Mouse (Mus musculus): Measurements from ENCODE around the gene Caskin2. TPM values are rescaled to one million over a fixed set of nuclear protein-coding genes. Genes with fewer than 3 reads are reported as not detected.

Gene Caskin2
- total RNA-seq, 1 experiment from 2014 or later, result 5.0 TPM

DNA sequence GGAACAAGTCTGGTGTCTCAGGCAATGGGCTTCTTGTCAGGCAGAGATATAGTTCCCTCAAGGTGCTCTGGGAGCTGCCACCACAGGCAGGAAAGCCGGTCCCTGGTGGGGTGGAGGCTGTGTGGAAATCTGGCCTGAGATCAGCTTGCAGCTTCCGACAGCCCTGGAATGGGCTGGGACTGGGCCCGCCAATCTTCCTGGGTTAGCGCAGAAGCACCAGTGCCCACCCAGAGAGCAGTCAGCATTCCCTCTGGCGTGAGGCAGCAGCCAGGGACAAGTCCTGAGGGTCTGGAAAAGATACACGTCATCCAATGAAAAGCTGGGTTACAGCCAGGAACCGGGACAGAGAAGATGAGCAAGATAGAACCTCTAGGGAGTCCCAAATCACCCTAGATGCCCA lies 1.3 kb downstream of the Caskin2 start:
- no peak for ATAC-seq (replicated peaks in 1 of 2; ENCODE audit: insufficient read depth in 1 of 2, low FRiP score in 2 of 2, low TSS enrichment in 1 of 2, low read depth in 1 of 2, poor library complexity in 2 of 2, severe bottlenecking in 2 of 2)

DNA sequence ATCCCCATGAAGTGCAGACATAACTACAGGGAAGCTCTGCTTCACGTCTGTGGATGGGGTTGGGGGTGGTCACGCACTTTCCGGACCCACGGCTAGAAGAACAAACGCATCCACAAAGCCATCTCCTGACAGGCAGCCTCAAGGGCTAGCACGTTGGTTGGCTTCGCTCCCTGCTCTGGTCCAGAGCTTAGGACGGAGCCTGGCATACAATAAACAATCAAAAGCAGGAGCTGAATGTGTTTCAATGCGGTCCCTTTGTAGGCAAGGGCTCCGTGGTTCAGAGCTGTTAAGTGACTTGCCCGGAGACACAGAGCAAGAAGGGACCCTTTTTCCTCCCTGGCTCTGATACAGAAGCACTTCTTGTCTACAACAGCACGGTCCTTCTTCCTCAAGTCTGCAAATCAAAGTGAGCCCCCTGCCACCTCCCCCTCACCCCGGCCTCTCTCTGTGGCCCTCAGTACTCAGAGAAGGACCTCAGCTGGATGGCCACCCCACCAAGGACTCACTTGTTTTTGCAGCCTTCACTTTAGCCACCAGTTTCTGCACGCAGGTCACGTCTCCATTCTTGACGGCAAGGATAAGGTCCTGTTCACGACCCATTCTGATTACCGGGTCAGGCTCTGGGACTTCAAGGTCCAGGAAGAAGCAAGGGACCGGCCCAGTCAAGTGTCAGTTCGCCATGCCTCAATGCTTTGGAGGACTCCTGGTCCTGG lies 1.9 kb downstream of the Caskin2 start:
- no peak for ATAC-seq (replicated peaks in 1 of 2; ENCODE audit: insufficient read depth in 1 of 2, low FRiP score in 2 of 2, low TSS enrichment in 1 of 2, low read depth in 1 of 2, poor library complexity in 2 of 2, severe bottlenecking in 2 of 2)

DNA sequence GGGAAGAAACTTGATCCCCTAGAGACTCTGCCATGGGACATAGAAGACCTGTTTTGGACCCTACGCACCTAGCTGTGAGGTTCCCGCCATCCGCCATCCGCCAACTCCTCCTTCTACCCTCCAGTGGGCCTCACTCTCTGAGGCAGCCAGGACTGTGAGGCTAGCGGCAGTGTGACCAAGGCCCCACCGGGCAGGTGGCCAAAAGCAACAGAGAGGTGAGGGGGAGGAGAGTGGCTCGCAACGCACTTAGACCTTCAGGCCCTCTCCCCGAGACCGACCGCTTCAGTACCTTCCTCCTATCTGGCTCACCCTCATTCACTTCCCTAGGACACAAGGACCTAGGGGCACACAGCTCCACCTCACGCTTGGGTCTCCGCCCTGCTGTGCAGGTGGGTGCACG lies 3.1 kb downstream of the Caskin2 start:
- ATAC-seq (replicated peaks in 1 of 2; ENCODE audit: insufficient read depth in 1 of 2, low FRiP score in 2 of 2, low TSS enrichment in 1 of 2, low read depth in 1 of 2, poor library complexity in 2 of 2, severe bottlenecking in 2 of 2), result no peak

DNA sequence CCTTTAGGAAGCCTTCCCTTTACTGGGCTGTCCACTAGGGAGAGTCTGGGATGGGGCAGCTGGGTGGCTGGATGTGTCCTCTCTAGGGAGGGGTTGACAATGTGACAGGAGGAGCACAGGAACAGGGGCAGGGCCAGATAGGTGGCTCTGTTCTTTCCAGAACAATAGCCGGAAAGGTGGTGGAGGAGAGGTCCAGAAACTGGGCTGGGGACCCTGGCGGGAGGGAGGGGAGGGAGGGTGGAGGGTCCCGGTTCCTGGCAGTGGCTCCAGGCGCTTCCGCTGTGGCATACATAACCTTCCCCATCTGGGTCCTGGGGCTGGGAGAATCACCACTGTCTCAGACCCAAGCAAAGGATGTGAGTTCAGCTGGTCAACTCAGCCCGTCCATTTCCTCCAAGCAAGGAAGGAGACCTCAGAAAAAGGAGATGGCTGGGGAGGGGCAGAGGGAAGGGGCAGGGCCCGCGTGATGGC lies 4.1 kb downstream of the Caskin2 start:
- no peak for ATAC-seq (replicated peaks in 1 of 2; ENCODE audit: insufficient read depth in 1 of 2, low FRiP score in 2 of 2, low TSS enrichment in 1 of 2, low read depth in 1 of 2, poor library complexity in 2 of 2, severe bottlenecking in 2 of 2)

GRCm38 (mm10) chr11:115808696-115809310 lies 4.6 kb downstream of the Caskin2 start:
- ATAC-seq (replicated peaks in 1 of 2; ENCODE audit: insufficient read depth in 1 of 2, low FRiP score in 2 of 2, low TSS enrichment in 1 of 2, low read depth in 1 of 2, poor library complexity in 2 of 2, severe bottlenecking in 2 of 2), result peak; percentile 15 to 51; a peak in 1 of 4 replicates

DNA sequence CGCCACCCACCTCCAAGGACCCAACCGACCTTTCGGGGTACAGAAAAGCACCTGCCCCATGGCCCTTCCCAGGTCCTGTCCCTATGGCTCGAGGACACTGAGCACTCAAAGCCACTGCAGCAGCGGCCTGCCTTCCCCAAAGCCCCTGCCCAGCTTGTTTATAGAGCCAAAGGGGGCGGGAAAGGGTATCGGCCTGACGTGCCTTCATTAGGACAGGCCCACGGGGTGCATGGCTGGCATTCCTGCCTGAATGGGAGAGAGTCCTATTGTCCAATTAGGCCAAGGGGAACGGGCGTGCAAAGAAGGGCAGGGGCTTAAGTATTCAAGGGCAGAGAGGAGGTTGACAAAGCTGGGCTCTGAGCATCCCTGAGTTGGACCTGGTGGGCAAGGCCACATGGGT lies 5.5 kb downstream of the Caskin2 start:
- no peak for ATAC-seq (replicated peaks in 1 of 2; ENCODE audit: insufficient read depth in 1 of 2, low FRiP score in 2 of 2, low TSS enrichment in 1 of 2, low read depth in 1 of 2, poor library complexity in 2 of 2, severe bottlenecking in 2 of 2)

GRCm38 (mm10) chr11:115807306-115807705 lies 6.1 kb downstream of the Caskin2 start:
- ATAC-seq (replicated peaks in 1 of 2; ENCODE audit: insufficient read depth in 1 of 2, low FRiP score in 2 of 2, low TSS enrichment in 1 of 2, low read depth in 1 of 2, poor library complexity in 2 of 2, severe bottlenecking in 2 of 2), result no peak

DNA sequence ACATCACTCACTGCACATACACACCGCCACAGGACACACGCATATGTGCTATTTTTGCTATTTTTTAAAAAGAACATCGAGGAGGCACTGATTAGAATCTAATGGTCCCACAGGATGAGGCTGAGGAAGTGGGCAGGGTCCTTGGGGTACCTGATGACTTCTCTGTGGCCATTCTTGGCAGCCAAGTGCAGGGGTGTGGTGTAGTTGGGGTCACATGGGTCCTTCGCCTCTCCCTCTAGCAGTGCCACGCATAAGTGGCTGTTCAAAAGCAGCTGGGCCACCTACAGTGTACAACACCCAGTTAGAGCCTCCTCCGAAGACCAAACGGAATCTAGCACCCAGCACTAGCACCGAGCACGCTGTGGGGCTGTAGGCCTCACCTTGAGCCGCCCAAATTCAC lies 7.3 kb downstream of the Caskin2 start:
- no peak for ATAC-seq (replicated peaks in 1 of 2; ENCODE audit: insufficient read depth in 1 of 2, low FRiP score in 2 of 2, low TSS enrichment in 1 of 2, low read depth in 1 of 2, poor library complexity in 2 of 2, severe bottlenecking in 2 of 2)

- ATAC-seq (replicated peaks in 1 of 2; ENCODE audit: insufficient read depth in 1 of 2, low FRiP score in 2 of 2, low TSS enrichment in 1 of 2, low read depth in 1 of 2, poor library complexity in 2 of 2, severe bottlenecking in 2 of 2), result no peak; a peak in 1 of 4 replicates
Measured at GRCm38 (mm10) chr11:115805005-115805404, 8.4 kb downstream of the Caskin2 start.

- no peak for ATAC-seq (replicated peaks in 1 of 2; ENCODE audit: insufficient read depth in 1 of 2, low FRiP score in 2 of 2, low TSS enrichment in 1 of 2, low read depth in 1 of 2, poor library complexity in 2 of 2, severe bottlenecking in 2 of 2)
Measured at GRCm38 (mm10) chr11:115803072-115803709, 10.2 kb downstream of the Caskin2 start.

GRCm38 (mm10) chr11:115800981-115801380 lies 12.5 kb downstream of the Caskin2 start:
- no peak for ATAC-seq (replicated peaks in 1 of 2; ENCODE audit: insufficient read depth in 1 of 2, low FRiP score in 2 of 2, low TSS enrichment in 1 of 2, low read depth in 1 of 2, poor library complexity in 2 of 2, severe bottlenecking in 2 of 2)

- ATAC-seq (replicated peaks in 1 of 2; ENCODE audit: insufficient read depth in 1 of 2, low FRiP score in 2 of 2, low TSS enrichment in 1 of 2, low read depth in 1 of 2, poor library complexity in 2 of 2, severe bottlenecking in 2 of 2), result no peak
Measured at GRCm38 (mm10) chr11:115797665-115798064, 15.8 kb downstream of the Caskin2 start.

- ATAC-seq (replicated peaks in 1 of 2; ENCODE audit: insufficient read depth in 1 of 2, low FRiP score in 2 of 2, low TSS enrichment in 1 of 2, low read depth in 1 of 2, poor library complexity in 2 of 2, severe bottlenecking in 2 of 2), result 0 out of 4 replicates have a peak, but pooled peaks of 1 of the 2 experiments have one; percentile 18
Measured at GRCm38 (mm10) chr11:115796898-115797297, 16.5 kb downstream of the Caskin2 start.

- no peak for ATAC-seq (replicated peaks in 1 of 2; ENCODE audit: insufficient read depth in 1 of 2, low FRiP score in 2 of 2, low TSS enrichment in 1 of 2, low read depth in 1 of 2, poor library complexity in 2 of 2, severe bottlenecking in 2 of 2)
Measured at GRCm38 (mm10) chr11:115792353-115792752, 21.1 kb downstream of the Caskin2 start.

DNA sequence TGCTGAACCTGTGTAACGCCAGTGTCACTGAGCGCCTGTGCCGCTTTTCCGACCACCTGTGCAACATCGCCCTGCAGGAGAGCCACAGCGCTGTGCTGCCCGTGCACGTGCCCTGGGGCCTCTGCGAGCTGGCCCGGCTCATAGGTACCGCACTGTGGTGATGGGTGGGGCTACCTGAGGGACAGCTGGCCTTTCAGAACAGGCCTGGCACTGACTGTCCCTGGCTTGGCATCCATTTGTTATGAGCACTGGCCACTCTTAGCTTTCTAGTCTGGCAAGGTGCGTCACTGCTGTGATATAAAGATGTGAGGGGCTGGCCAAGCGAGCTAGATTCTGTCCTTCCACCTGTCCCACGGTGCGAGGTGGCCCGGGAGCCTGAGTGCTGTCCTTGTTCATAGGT lies 21.5 kb downstream of the Caskin2 start:
- ATAC-seq (replicated peaks in 1 of 2; ENCODE audit: insufficient read depth in 1 of 2, low FRiP score in 2 of 2, low TSS enrichment in 1 of 2, low read depth in 1 of 2, poor library complexity in 2 of 2, severe bottlenecking in 2 of 2), result no peak

DNA sequence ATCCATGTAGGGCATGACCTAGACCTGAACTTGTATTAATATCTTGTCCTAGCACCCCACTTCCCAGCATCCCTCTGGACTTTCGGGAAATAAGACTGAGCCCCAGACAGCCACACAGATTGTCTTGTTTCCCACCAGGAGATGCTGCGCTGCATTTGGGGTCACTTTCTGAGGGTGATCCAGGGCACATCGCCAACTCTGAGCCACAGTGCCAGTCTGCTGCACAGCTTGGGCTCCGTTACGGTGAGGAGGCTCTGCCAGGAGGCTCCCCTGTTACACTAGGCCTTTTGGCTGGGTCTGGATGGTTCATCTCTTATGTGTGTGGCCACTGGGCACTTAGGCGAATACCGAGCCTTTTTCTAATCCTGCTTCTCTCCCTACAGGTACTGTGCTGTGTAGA lies 23.7 kb downstream of the Caskin2 start:
- no peak for ATAC-seq (replicated peaks in 1 of 2; ENCODE audit: insufficient read depth in 1 of 2, low FRiP score in 2 of 2, low TSS enrichment in 1 of 2, low read depth in 1 of 2, poor library complexity in 2 of 2, severe bottlenecking in 2 of 2)

GRCm38 (mm10) chr11:115786473-115786872 lies 27.0 kb downstream of the Caskin2 start:
- ATAC-seq (replicated peaks in 1 of 2; ENCODE audit: insufficient read depth in 1 of 2, low FRiP score in 2 of 2, low TSS enrichment in 1 of 2, low read depth in 1 of 2, poor library complexity in 2 of 2, severe bottlenecking in 2 of 2), result no peak
